Mouse (Mus musculus) embryonic facial prominence, embryonic 12.5 days (tissue): ENCODE results near the gene Pou2f1. TPM values are rescaled to one million over a fixed set of nuclear protein-coding genes. Genes with fewer than 3 reads are reported as not detected.

Experiments used
- ATAC-seq: fragments of 200-750 bp; cut with Nextera tagmentation; 2 replicates; pipeline ENCODE4 v1.8.0; 2017; ENCODE audit not compliant: insufficient number of reproducible peaks, insufficient read depth, low FRiP score, low TSS enrichment
- H3K27ac ChIP-seq: fragments of 300-500 bp; sonication (generic); 2 replicates; pipeline ENCODE4 v1.5.1; 2016; ENCODE audit warnings: mild to moderate bottlenecking
- H3K27me3 ChIP-seq: fragments of 300-500 bp; sonication (generic); 2 replicates; pipeline ENCODE4 v1.6.1; 2016; ENCODE audit warnings: mild to moderate bottlenecking, moderate library complexity
- H3K36me3 ChIP-seq: fragments of 300-500 bp; sonication (generic); 2 replicates; pipeline ENCODE4 v1.6.1; 2016; ENCODE audit warnings: mild to moderate bottlenecking
- H3K4me1 ChIP-seq: fragments of 300-500 bp; sonication (generic); 2 replicates; pipeline ENCODE4 v1.6.1; 2016
- H3K4me2 ChIP-seq: fragments of 300-500 bp; sonication (generic); replicated peaks from 2 replicates; pipeline ENCODE4 v1.6.1; 2016; ENCODE audit warnings: mild to moderate bottlenecking, moderate library complexity
- H3K4me3 ChIP-seq: fragments of 300-500 bp; sonication (generic); 2 replicates; pipeline ENCODE4 v1.5.1; 2016; ENCODE audit warnings: mild to moderate bottlenecking
- H3K9ac ChIP-seq: fragments of 300-500 bp; sonication (generic); 2 replicates; pipeline ENCODE4 v1.6.1; 2016; ENCODE audit warnings: mild to moderate bottlenecking, moderate library complexity
- H3K9me3 ChIP-seq: fragments of 300-500 bp; sonication (generic); 2 replicates; pipeline ENCODE4 v1.6.1; 2016; ENCODE audit warnings: mild to moderate bottlenecking, moderate library complexity
- WGBS: fragments of 180-500 bp; shearing (Covaris S2); methylation state at CpG from one replicate; pipeline ENCODE4 v1.1.7; 2016; 5-methylcytosine and 5-hydroxymethylcytosine counted together
- polyA plus RNA-seq: library from polyadenylated mRNA; unstranded; fragments of >200 nt; fragmentation: Nextera tagmentation; extraction: Ambion mirVana; gene quantifications from 2 replicates; pipeline ENCODE4 v1.2.1, GENCODE M21; 2016

The Pou2f1 gene
- polyA plus RNA-seq, 1 experiment from 2014 or later = 17.0 TPM

DNA sequence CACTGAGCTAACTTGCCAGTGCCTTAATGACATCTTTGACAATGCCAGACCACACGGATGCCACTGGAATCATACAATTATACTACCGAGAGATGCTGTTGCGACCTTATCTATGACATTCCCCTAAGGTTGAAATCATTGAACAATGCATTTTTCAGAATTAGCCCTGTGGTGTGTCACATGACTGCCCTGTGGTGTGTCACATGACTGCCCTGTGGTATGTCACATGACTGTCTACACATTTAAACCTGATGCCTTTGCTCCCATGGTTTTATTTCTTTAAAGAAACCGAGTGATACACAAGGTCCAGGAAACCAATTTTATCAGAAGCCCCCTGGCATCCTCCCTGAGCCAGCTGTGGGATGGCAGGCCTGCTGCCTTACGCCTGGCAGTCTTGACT lies 172.6 kb downstream of the Pou2f1 start:
- no peak overlapping the region for H3K9ac ChIP-seq
- no peak overlapping the region for H3K27ac ChIP-seq
- H3K27me3 ChIP-seq = no peaks in the 10 kb centered on the region
- H3K4me2 ChIP-seq = no peak overlapping the region
- ATAC-seq = no peak
- H3K36me3 ChIP-seq = no peaks in the 10 kb centered on the region
- no peaks in the 10 kb centered on the region for H3K9me3 ChIP-seq
- H3K4me3 ChIP-seq = no peak overlapping the region
- peaks cover 9% of the 10 kb centered on the region for H3K4me1 ChIP-seq
- 87% methylated on average over 5 of the region's 5 CpGs for WGBS

DNA sequence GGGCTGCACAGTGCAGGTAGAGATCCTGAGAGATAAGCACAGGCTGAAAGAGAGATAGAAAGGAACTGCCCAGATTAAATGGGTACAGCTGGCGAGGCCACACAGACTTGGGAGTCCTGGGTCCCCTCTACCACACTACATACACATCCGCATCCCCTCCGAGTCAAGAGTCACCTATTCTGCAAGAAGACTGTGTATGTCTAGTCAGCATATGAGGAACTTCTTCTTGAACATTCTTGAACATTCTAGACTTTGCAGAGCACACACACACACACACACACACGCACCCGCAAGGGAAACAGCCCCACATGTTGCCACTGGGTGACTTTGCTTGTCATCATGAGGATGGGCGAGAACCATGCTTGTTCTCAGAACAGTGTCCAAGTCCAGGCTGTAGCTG lies 173.9 kb downstream of the Pou2f1 start:
- Histone ChIP-seq H3K27ac (no peak overlapping the region), H3K4me2 (no peak overlapping the region), H3K36me3 (no peaks in the 10 kb centered on the region), H3K9ac (no peak overlapping the region), H3K4me3 (no peak overlapping the region), H3K9me3 (no peaks in the 10 kb centered on the region), H3K4me1 (no peaks in the 10 kb centered on the region), H3K27me3 (no peaks in the 10 kb centered on the region)
- WGBS = 90% methylated on average over 6 of the region's 6 CpGs
- ATAC-seq = no peak

DNA sequence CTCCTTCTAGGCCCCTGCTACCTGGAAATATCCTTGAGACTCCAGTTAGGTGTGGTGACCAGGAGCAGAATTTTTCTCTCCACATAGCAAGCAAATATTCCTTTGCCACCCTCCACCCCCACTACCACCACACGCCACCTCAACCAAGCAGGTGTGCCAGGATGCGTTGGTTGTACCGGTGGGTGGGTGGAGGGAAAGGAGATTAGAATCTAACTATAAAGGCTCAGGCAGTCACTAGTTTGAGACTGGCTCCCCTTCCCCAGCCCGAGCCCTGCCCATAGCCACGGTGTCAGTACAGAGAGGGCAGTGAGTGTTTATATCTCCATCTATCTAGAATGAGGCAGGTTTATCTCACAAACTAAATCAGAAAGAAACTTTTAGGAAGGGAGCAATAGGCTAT lies 174.3 kb downstream of the Pou2f1 start:
- no peaks in the 10 kb centered on the region for H3K4me1 ChIP-seq
- no peak for ATAC-seq
- 90% methylated on average over 5 of the region's 5 CpGs for WGBS
- H3K27me3 ChIP-seq = no peaks in the 10 kb centered on the region
- H3K27ac ChIP-seq = no peak overlapping the region
- H3K36me3 ChIP-seq = no peaks in the 10 kb centered on the region
- no peaks in the 10 kb centered on the region for H3K9me3 ChIP-seq
- H3K9ac ChIP-seq = no peak overlapping the region
- H3K4me3 ChIP-seq = no peak overlapping the region
- H3K4me2 ChIP-seq = no peak overlapping the region

DNA sequence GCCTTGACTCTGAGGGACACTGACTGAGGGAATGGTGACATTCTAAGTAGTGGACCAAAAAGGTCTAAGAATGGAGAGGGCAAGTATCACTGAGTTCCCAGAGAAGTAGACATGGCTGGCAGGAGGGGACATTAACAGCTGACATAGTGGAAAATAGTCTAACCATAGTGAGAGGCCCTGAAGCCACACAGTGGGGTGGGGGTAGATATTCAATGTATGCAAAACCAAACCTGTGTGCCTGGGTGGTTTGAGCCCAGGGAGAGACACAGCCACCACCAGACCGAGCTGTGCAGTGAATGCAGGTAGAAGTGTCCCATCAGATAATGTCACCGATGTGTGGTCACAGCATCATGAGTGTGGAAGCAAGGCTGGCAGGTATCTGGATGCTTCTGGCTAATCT lies 180.4 kb downstream of the Pou2f1 start:
- Histone ChIP-seq H3K27ac (no peak overlapping the region), H3K9me3 (no peaks in the 10 kb centered on the region), H3K36me3 (no peaks in the 10 kb centered on the region), H3K9ac (no peak overlapping the region), H3K4me2 (no peak overlapping the region), H3K4me3 (no peak overlapping the region), H3K27me3 (no peaks in the 10 kb centered on the region), H3K4me1 (0 out of 2 replicates have a peak, but pooled peaks cover 5% of the 10 kb centered on the region)
- ATAC-seq = no peak
- 90% methylated on average over 2 of the region's 2 CpGs for WGBS

DNA sequence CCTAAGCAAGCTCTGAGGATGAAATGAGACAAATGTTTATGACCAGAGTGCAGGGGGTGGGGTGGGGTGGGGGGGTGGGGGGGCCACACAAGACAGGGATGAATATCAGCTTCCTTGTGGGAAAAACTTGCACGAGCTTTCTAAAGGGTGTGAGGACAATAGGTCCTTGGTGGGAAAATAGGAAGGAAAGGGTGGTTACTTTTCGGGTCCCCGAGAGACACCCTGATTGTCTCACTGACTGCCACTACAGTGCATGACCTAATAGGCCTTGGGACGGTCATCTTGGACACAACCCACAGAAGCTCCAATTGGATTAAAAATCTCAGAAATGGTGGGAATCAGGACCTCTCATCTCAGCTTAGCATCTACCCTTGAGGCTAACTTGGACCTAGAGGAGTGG lies 183.3 kb downstream of the Pou2f1 start:
- no peaks in the 10 kb centered on the region for H3K36me3 ChIP-seq
- no peaks in the 10 kb centered on the region for H3K9me3 ChIP-seq
- no peak overlapping the region for H3K4me3 ChIP-seq
- no peaks in the 10 kb centered on the region for H3K27me3 ChIP-seq
- 74% methylated on average over 4 of the region's 4 CpGs for WGBS
- no peak overlapping the region for H3K9ac ChIP-seq
- H3K4me1 ChIP-seq = peaks cover 17% of the 10 kb centered on the region
- H3K4me2 ChIP-seq = no peak overlapping the region
- no peak for ATAC-seq
- H3K27ac ChIP-seq = no peak overlapping the region

DNA sequence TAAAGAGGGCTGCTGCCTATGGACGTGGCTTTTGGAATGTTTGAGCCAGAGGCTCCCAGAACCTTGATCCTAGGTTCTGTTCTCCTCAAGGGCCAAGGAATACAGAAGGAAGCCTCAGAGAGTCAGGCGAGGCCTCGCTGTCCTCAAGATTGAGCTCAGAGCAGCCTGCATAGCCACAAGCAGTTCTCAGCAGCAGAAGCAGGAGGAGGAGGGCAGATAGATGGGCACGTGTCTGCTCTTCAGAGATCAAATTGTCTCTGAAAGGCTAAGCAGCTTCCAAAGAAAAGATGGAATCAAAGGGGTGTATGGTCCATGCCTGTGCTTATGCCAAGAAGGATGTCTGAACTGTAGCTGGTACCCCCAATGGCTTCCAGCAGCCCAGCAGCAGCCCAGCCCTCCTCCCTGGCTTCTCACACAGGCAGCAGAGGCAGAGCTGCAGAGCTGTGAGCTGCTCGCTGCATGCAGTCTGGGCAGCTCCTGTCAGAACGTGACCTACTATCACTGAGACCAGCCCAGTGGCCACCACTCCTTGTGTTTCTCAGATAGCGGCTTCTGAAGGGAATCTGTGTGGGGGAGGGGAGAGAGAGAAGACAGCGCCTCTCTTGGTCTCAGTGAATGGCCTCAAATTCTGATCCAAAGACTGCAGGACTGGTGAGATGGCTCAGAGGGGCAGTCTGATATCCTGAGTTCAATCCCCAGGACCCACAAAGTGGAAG lies 184.2 kb downstream of the Pou2f1 start:
- ATAC-seq = no peak
- Histone ChIP-seq H3K9ac (no peak overlapping the region), H3K36me3 (no peaks in the 10 kb centered on the region), H3K27ac (no peak overlapping the region), H3K9me3 (no peaks in the 10 kb centered on the region), H3K4me3 (no peak overlapping the region), H3K27me3 (no peaks in the 10 kb centered on the region), H3K4me1 (peaks cover 24% of the 10 kb centered on the region), H3K4me2 (no peak overlapping the region)
- WGBS = 40% methylated on average over 8 of the region's 8 CpGs

DNA sequence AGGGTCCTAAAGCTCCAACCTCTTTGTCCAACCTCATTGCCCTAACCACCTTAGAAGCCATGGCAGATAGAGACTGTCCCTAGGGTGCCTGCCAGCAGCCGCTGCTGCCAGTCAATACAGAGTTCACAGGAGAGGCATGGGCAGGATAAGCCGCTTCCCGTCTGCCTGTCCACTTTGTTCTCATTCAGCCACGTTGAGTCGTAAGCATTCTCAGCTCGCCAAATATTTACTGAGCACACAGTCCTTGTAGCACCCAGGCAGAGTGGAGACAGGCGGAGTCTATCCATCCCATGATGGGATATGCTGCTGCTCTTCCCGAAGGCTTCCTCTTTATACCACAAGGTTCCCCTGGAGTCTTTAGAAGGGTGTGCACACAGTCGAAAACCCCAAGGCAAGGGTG lies 185.2 kb downstream of the Pou2f1 start:
- H3K27ac ChIP-seq = no peak overlapping the region
- H3K4me3 ChIP-seq = no peak overlapping the region
- 68% methylated on average over 9 of the region's 9 CpGs for WGBS
- no peaks in the 10 kb centered on the region for H3K36me3 ChIP-seq
- no peaks in the 10 kb centered on the region for H3K27me3 ChIP-seq
- no peak for ATAC-seq
- H3K9ac ChIP-seq = no peak overlapping the region
- no peak overlapping the region for H3K4me2 ChIP-seq
- peaks cover 24% of the 10 kb centered on the region for H3K4me1 ChIP-seq
- H3K9me3 ChIP-seq = no peaks in the 10 kb centered on the region

DNA sequence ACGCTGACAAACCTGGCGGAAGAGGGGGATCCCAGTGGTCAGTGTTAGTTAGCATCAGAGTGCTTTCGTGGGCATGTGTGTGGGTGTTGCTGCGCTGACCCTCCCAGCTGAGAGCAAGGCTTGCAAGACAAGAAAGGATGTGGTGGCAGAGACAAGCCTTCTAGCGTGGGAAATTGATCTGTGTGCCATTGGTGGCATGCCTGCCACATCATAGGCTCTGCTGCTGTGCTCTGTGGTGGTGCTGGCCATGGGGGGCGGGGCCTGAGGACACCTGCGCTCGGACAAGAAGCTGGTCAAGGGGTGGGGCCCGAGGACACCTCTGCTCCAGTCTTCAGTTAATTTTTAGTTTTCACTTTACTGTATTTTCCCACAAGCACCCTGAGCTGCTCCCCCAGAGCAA lies 186.1 kb downstream of the Pou2f1 start:
- ATAC-seq = no peak
- Histone ChIP-seq H3K4me1 (peaks cover 24% of the 10 kb centered on the region), H3K27ac (no peak overlapping the region), H3K4me2 (no peak overlapping the region), H3K9ac (no peak overlapping the region), H3K4me3 (no peak overlapping the region), H3K9me3 (no peaks in the 10 kb centered on the region), H3K27me3 (no peaks in the 10 kb centered on the region), H3K36me3 (no peaks in the 10 kb centered on the region)
- 86% methylated on average over 9 of the region's 9 CpGs for WGBS

Other genes starting within 250 kb of the Pou2f1 start
- 41.5 and 46.2 TPM in 2 replicates for gene Creg1, start 238.9 kb downstream of the Pou2f1 start, polyA plus RNA-seq
- gene Cd247, start 214.0 kb downstream of the Pou2f1 start, polyA plus RNA-seq = 0.60 and 1.0 TPM in 2 replicates
- 4.1 and 4.5 TPM in 2 replicates for gene Dusp27, start 125.2 kb upstream of the Pou2f1 start, polyA plus RNA-seq
- 0.10 and 0.26 TPM in 2 replicates for gene Gpa33, start 127.6 kb upstream of the Pou2f1 start, polyA plus RNA-seq
- gene Mael, start 236.1 kb upstream of the Pou2f1 start, polyA plus RNA-seq = 0.10 TPM in 1 of 2 replicates, not detected in the other